Mouse (Mus musculus) macrophage (primary cell): Measurements from ENCODE around the gene Chd6. TPM values are rescaled to one million over a fixed set of nuclear protein-coding genes. Genes with fewer than 3 reads are reported as not detected.

Experiments
- H3K27ac ChIP-seq: fragments of 350-480 bp; formaldehyde crosslinking; 2 replicates; pipeline ENCODE4 v1.9.0; 2021
- H3K36me3 ChIP-seq: fragments of 350-480 bp; formaldehyde crosslinking; 2 replicates; pipeline ENCODE4 v1.9.0; 2021; ENCODE audit errors: inconsistent target
- H3K4me3 ChIP-seq: fragments of 350-480 bp; formaldehyde crosslinking; 2 replicates; pipeline ENCODE4 v1.9.0; 2021; ENCODE audit errors: inconsistent target
- H3K79me2 ChIP-seq: fragments of 350-480 bp; formaldehyde crosslinking; 2 replicates; pipeline ENCODE4 v1.9.0; 2021; ENCODE audit errors: inconsistent target
- WGBS: methylation state at CpG from one replicate; pipeline ENCODE4 v1.1.7; 2026; ENCODE audit warnings: inconsistent platforms; ENCODE audit not compliant: missing documents; 5-methylcytosine and 5-hydroxymethylcytosine counted together
- polyA plus RNA-seq: library from polyadenylated mRNA; stranded (reverse); fragments of 250-400 nt; gene quantifications from 3 replicates; pipeline ENCODE4 v1.2.4, GENCODE M21; 2018; ENCODE audit warnings: inconsistent platforms

The Chd6 gene
- polyA plus RNA-seq, 1 experiment from 2014 or later, result 11.0 TPM

GRCm38 (mm10) chr2:160953131-160953873 is 155.6 kb downstream of the Chd6 start:
- WGBS, result 70% methylated on average over 7 of the region's 7 CpGs
- peaks cover 39% of the 10 kb centered on the region for H3K36me3 ChIP-seq
- H3K4me3 ChIP-seq, result no peak overlapping the region
- H3K79me2 ChIP-seq, result no peaks in the 10 kb centered on the region
- no peak overlapping the region for H3K27ac ChIP-seq

GRCm38 (mm10) chr2:160951595-160951994 is 157.3 kb downstream of the Chd6 start:
- WGBS, result 90% methylated on average over 4 of the region's 4 CpGs
- Histone ChIP-seq H3K36me3 (peaks cover 32% of the 10 kb centered on the region), H3K27ac (no peak overlapping the region), H3K4me3 (no peak overlapping the region), H3K79me2 (no peaks in the 10 kb centered on the region)

- H3K36me3 ChIP-seq, result no peaks in the 10 kb centered on the region
- H3K79me2 ChIP-seq, result no peaks in the 10 kb centered on the region
- no peak overlapping the region for H3K27ac ChIP-seq
- WGBS, result 73% methylated on average over 3 of the region's 3 CpGs
- no peak overlapping the region for H3K4me3 ChIP-seq
These were observed 166.4 kb downstream of the Chd6 start for GRCm38 (mm10) chr2:160942443-160942842.

GRCm38 (mm10) chr2:160940930-160941709 is 167.8 kb downstream of the Chd6 start:
- no peaks in the 10 kb centered on the region for H3K36me3 ChIP-seq
- H3K27ac ChIP-seq, result no peak overlapping the region
- H3K4me3 ChIP-seq, result no peak overlapping the region
- H3K79me2 ChIP-seq, result no peaks in the 10 kb centered on the region
- 84% methylated on average over 17 of the region's 17 CpGs for WGBS

- H3K27ac ChIP-seq, result no peak overlapping the region
- WGBS, result 78% methylated on average over 4 of the region's 4 CpGs
- H3K4me3 ChIP-seq, result no peak overlapping the region
- no peaks in the 10 kb centered on the region for H3K79me2 ChIP-seq
- H3K36me3 ChIP-seq, result no peaks in the 10 kb centered on the region
These were observed 174.4 kb downstream of the Chd6 start for GRCm38 (mm10) chr2:160934451-160934850.

GRCm38 (mm10) chr2:160933890-160934289 is 175.0 kb downstream of the Chd6 start:
- WGBS, result 71% methylated on average over 5 of the region's 5 CpGs
- H3K4me3 ChIP-seq, result no peak overlapping the region
- no peaks in the 10 kb centered on the region for H3K36me3 ChIP-seq
- H3K27ac ChIP-seq, result no peak overlapping the region
- H3K79me2 ChIP-seq, result no peaks in the 10 kb centered on the region

GRCm38 (mm10) chr2:160932981-160933380 is 175.9 kb downstream of the Chd6 start:
- WGBS, result 84% methylated on average over 3 of the region's 3 CpGs
- Histone ChIP-seq H3K79me2 (no peaks in the 10 kb centered on the region), H3K4me3 (no peak overlapping the region), H3K36me3 (no peaks in the 10 kb centered on the region), H3K27ac (no peak overlapping the region)

- H3K79me2 ChIP-seq, result no peaks in the 10 kb centered on the region
- WGBS, result 82% methylated on average over 8 of the region's 8 CpGs
- no peak overlapping the region for H3K4me3 ChIP-seq
- H3K27ac ChIP-seq, result no peak overlapping the region
- H3K36me3 ChIP-seq, result no peaks in the 10 kb centered on the region
These were observed 176.6 kb downstream of the Chd6 start for GRCm38 (mm10) chr2:160932325-160932724.

- Histone ChIP-seq H3K36me3 (no peaks in the 10 kb centered on the region), H3K79me2 (no peaks in the 10 kb centered on the region), H3K4me3 (no peak overlapping the region), H3K27ac (no peak overlapping the region)
- 94% methylated on average over 5 of the region's 5 CpGs for WGBS
These were observed 177.5 kb downstream of the Chd6 start for GRCm38 (mm10) chr2:160931378-160931777.

GRCm38 (mm10) chr2:160925203-160925602 is 183.7 kb downstream of the Chd6 start:
- H3K79me2 ChIP-seq, result no peaks in the 10 kb centered on the region
- no peak overlapping the region for H3K4me3 ChIP-seq
- WGBS, result 91% methylated on average over 8 of the region's 9 CpGs
- no peak overlapping the region for H3K27ac ChIP-seq
- no peaks in the 10 kb centered on the region for H3K36me3 ChIP-seq

- Histone ChIP-seq H3K4me3 (no peak overlapping the region), H3K27ac (no peak overlapping the region), H3K79me2 (no peaks in the 10 kb centered on the region), H3K36me3 (no peaks in the 10 kb centered on the region)
- WGBS, result 57% methylated on average over 5 of the region's 7 CpGs
These were observed 187.6 kb downstream of the Chd6 start for GRCm38 (mm10) chr2:160921285-160921684.

- Histone ChIP-seq H3K79me2 (no peaks in the 10 kb centered on the region), H3K27ac (no peak overlapping the region), H3K4me3 (no peak overlapping the region), H3K36me3 (no peaks in the 10 kb centered on the region)
- 73% methylated on average over 2 of the region's 2 CpGs for WGBS
These were observed 190.0 kb downstream of the Chd6 start for GRCm38 (mm10) chr2:160918930-160919215.

- WGBS, result 69% methylated on average over 8 of the region's 8 CpGs
- Histone ChIP-seq H3K27ac (no peak overlapping the region), H3K4me3 (no peak overlapping the region), H3K79me2 (no peaks in the 10 kb centered on the region), H3K36me3 (no peaks in the 10 kb centered on the region)
These were observed 190.5 kb downstream of the Chd6 start for GRCm38 (mm10) chr2:160918154-160918929.

- no peak overlapping the region for H3K27ac ChIP-seq
- no peak overlapping the region for H3K4me3 ChIP-seq
- H3K36me3 ChIP-seq, result no peaks in the 10 kb centered on the region
- H3K79me2 ChIP-seq, result no peaks in the 10 kb centered on the region
- WGBS, result 95% methylated on average over 3 of the region's 3 CpGs
These were observed 191.6 kb downstream of the Chd6 start for GRCm38 (mm10) chr2:160917313-160917712.

GRCm38 (mm10) chr2:160916714-160917113 is 192.2 kb downstream of the Chd6 start:
- no peaks in the 10 kb centered on the region for H3K79me2 ChIP-seq
- no peak overlapping the region for H3K27ac ChIP-seq
- WGBS, result 93% methylated on average over 8 of the region's 8 CpGs
- no peak overlapping the region for H3K4me3 ChIP-seq
- H3K36me3 ChIP-seq, result no peaks in the 10 kb centered on the region
